27 mouse cellular contexts compared by ENCODE assay signal in the genomic region with DNA sequence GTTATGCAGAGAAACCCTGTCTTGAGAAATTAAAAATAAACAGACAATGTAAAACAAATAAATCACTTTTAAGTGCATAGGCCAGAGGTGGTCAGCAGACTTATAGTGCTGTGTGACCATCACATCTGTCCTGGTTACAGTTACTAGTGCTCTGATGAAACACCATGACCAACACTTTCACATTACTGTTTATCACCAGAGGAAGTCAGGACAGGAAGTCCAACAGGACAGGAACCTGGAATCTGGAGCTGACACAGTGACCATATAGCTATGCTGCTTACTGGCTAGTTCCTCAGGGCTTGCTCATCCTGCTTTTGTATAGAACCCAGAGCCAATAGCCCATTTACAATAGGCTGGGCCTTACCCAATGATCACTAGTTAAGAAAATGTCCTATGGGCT. TPM values are rescaled to one million over a fixed set of nuclear protein-coding genes. Genes with fewer than 3 reads are reported as not detected.
DNase-seq lines count a peak whose midpoint lies in the region; ATAC-seq and TF ChIP-seq lines count a peak whose summit lies in the region.
"Had no signal": no experiment of that assay in that cellular context is flagged by ENCODE, and none has a peak within 500 bp of the region (broad histone marks: within the 10 kb centered on the region; RNA-seq: fewer than 3 reads in every experiment).

No protein-coding gene starts in this region.

- H3K4me1 ChIP-seq in lung, postnatal 0 days (ENCODE audit: insufficient read depth, low read depth, low read length): no peaks in the 10 kb centered on the region
- peaks cover 64% of the 10 kb centered on the region for H3K4me1 ChIP-seq in liver, embryonic 16.5 days (ENCODE audit: control insufficient read depth, low read depth, low read length)

- no peak overlapping the region for H3K27ac ChIP-seq in lung, postnatal 0 days (ENCODE audit: low read length)
- H3K27ac ChIP-seq in liver, embryonic 16.5 days (ENCODE audit: low read length): 0 out of 2 replicates have a peak overlapping the region, but pooled peaks have one; percentile 6
- H3K27ac ChIP-seq: embryonic facial prominence, embryonic 12.5 days; forebrain, embryonic 15.5 days; gastrocnemius, adult 2 months; hindbrain, embryonic 15.5 days; kidney, embryonic 15.5 days; midbrain, embryonic 13.5 days had no signal

- H3K9me3 ChIP-seq in lung, postnatal 0 days (ENCODE audit: low read length): no peaks in the 10 kb centered on the region
- no peaks in the 10 kb centered on the region for H3K9me3 ChIP-seq in liver, embryonic 16.5 days (replicated peaks; ENCODE audit: control insufficient read depth, low read length)
- H3K9me3 ChIP-seq: embryonic facial prominence, embryonic 12.5 days; forebrain, embryonic 15.5 days; G1E; hindbrain, embryonic 10.5 days; hindbrain, embryonic 15.5 days; kidney, embryonic 15.5 days; midbrain, embryonic 13.5 days had no signal

- no peak for TF ChIP-seq CTCF in lung, postnatal 0 days (IDR thresholded peaks at IDR 0.05)

- TF ChIP-seq EP300 in lung, postnatal 0 days (IDR thresholded peaks at IDR 0.05): no peak

- no peaks in the 10 kb centered on the region for H3K36me3 ChIP-seq in lung, postnatal 0 days (ENCODE audit: insufficient read depth, low read length)
- H3K36me3 ChIP-seq in liver, embryonic 16.5 days (ENCODE audit: control insufficient read depth, insufficient read depth): no peaks in the 10 kb centered on the region
- H3K36me3 ChIP-seq: embryonic facial prominence, embryonic 12.5 days; forebrain, embryonic 15.5 days; G1E; hindbrain, embryonic 10.5 days; hindbrain, embryonic 15.5 days; kidney, embryonic 15.5 days; midbrain, embryonic 13.5 days had no signal

- no peak overlapping the region for H3K4me2 ChIP-seq in lung, postnatal 0 days (replicated peaks; ENCODE audit: low read depth, low read length)
- H3K4me2 ChIP-seq in liver, embryonic 16.5 days (ENCODE audit: low read depth, low read length): no peak overlapping the region
- H3K4me2 ChIP-seq: embryonic facial prominence, embryonic 12.5 days; forebrain, embryonic 15.5 days; hindbrain, embryonic 15.5 days; kidney, embryonic 15.5 days; lung, embryonic 14.5 days; midbrain, embryonic 13.5 days had no signal

- DNase-seq in embryo, embryonic 10 days (ENCODE audit: low spot score): peak; percentile 2
- DNase-seq in embryo, embryonic 9.5 days (ENCODE audit: extremely low spot score): no peak
- peak; percentile 43 for DNase-seq in lung, postnatal 0 days (ENCODE audit: low spot score)
- DNase-seq in lung, postnatal 36 days: no peak
- no peak for DNase-seq in adrenal gland, postnatal 25 days
- DNase-seq in gastrocnemius, adult 18-20 months (ENCODE audit: low spot score): no peak
- DNase-seq: adrenal gland, postnatal 14 days; cerebellum, adult 2 months; cerebellum, postnatal 14 days; gastrocnemius, adult 2 months; gastrocnemius, postnatal 36 days; heart, postnatal 14 days; kidney, adult 18-20 months; kidney, postnatal 25 days; left cerebral cortex, postnatal 4 days; lung, embryonic 14.5 days; right cerebral cortex, postnatal 4 days had no signal

- peak; percentile 15; the same call in 1 of the 2 replicates for ATAC-seq in lung, postnatal 0 days
- ATAC-seq in liver, embryonic 16.5 days (ENCODE audit: low read depth): no peak
- ATAC-seq in neutrophil, adult 5-6 weeks (ENCODE audit: extremely low read depth, insufficient number of reproducible peaks, low FRiP score, poor library complexity, severe bottlenecking): peak; percentile 37; the same call in 1 of the 2 replicates
- ATAC-seq: forebrain, embryonic 15.5 days; midbrain, embryonic 13.5 days; Patski had no signal

- no peak overlapping the region for H3K4me3 ChIP-seq in lung, postnatal 0 days (ENCODE audit: low read depth, low read length)
- no peak overlapping the region for H3K4me3 ChIP-seq in liver, embryonic 16.5 days (ENCODE audit: low read depth, low read length)
- H3K4me3 ChIP-seq: embryonic facial prominence, embryonic 12.5 days; forebrain, embryonic 15.5 days; gastrocnemius, adult 2 months; hindbrain, embryonic 10.5 days; hindbrain, embryonic 15.5 days; kidney, embryonic 15.5 days; midbrain, embryonic 13.5 days had no signal

- no peak overlapping the region for H3K9ac ChIP-seq in lung, postnatal 0 days (replicated peaks; ENCODE audit: low read depth)
- no peak overlapping the region for H3K9ac ChIP-seq in liver, embryonic 16.5 days (ENCODE audit: low read depth, low read length)
- H3K9ac ChIP-seq: embryonic facial prominence, embryonic 12.5 days; forebrain, embryonic 15.5 days; hindbrain, embryonic 15.5 days; kidney, embryonic 15.5 days; lung, embryonic 14.5 days; midbrain, embryonic 13.5 days had no signal

- no peaks in the 10 kb centered on the region for H3K27me3 ChIP-seq in lung, postnatal 0 days (replicated peaks; ENCODE audit: insufficient read depth, low read length)
- H3K27me3 ChIP-seq in liver, embryonic 16.5 days (ENCODE audit: control insufficient read depth, insufficient read depth, low read depth, low read length): no peaks in the 10 kb centered on the region
- H3K27me3 ChIP-seq: embryonic facial prominence, embryonic 12.5 days; forebrain, embryonic 15.5 days; hindbrain, embryonic 15.5 days; kidney, embryonic 15.5 days; midbrain, embryonic 13.5 days; Patski had no signal

RNA-seq across cellular contexts. Expression of gene Klf13, which starts 51.0 kb away (rescaled TPM):
- 78.2 and 89.0 TPM in 2 replicates for polyA plus RNA-seq in lung, postnatal 0 days (2015; fragmentation: Nextera tagmentation; extraction: Ambion mirVana)
- 15.6 and 16.6 TPM in 2 replicates for polyA plus RNA-seq in liver, embryonic 16.5 days (2015; fragmentation: Nextera tagmentation; extraction: Ambion mirVana)
- 118 and 138 TPM in 2 replicates for total RNA-seq in neutrophil, adult 5-6 weeks (2017)
- 85.4 and 93.8 TPM in 2 replicates for total RNA-seq in adrenal gland, postnatal 25 days (2021)
- total RNA-seq in gastrocnemius, adult 18-20 months (2021): 10 to 100 TPM; 33.3 to 55.3 TPM

Comparison
In these comparisons a context has a peak if more than half of its experiments do, and no peak if none do; other contexts are left out.
1. DNase-seq: peak in embryo, embryonic 10 days (single experiment) and lung, postnatal 0 days (single experiment); none in embryo, embryonic 9.5 days (single experiment), lung, postnatal 36 days (single experiment), adrenal gland, postnatal 25 days (single experiment) and gastrocnemius, adult 18-20 months (single experiment).